ENCODE assay signal across 23 mouse cellular contexts in the genomic region with DNA sequence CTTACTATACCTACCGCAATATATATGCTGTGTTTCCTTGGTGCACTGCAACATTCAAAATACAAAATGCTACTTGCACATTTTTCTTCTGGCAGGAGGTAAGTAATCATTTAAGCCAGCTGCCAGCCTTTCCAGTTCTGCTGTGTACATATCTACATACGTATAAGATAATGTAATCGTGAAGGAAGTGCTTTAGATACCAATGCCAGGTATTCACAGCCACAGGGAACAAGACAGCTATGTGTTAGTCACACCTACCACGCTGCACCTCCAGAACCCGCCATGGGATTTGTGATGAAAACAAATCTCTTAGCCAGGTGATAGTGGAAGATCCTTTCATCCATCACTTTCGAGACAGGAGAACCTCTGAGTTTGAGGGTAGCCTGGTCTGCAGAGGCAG. TPM values are rescaled to one million over a fixed set of nuclear protein-coding genes. Genes with fewer than 3 reads are reported as not detected.
DNase-seq lines count a peak whose midpoint lies in the region; ATAC-seq and TF ChIP-seq lines count a peak whose summit lies in the region.
"Had no signal": no experiment of that assay in that cellular context is flagged by ENCODE, and none has a peak within 500 bp of the region (broad histone marks: within the 10 kb centered on the region; RNA-seq: fewer than 3 reads in every experiment).

No protein-coding gene starts in this region.

- H3K4me1 ChIP-seq in heart, embryonic 12.5 days (replicated peaks) = peaks cover 31% of the 10 kb centered on the region
- no peaks in the 10 kb centered on the region for H3K4me1 ChIP-seq in lung, postnatal 0 days (ENCODE audit: insufficient read depth, low read depth, low read length)
- H3K4me1 ChIP-seq in stomach, embryonic 16.5 days (ENCODE audit: control insufficient read depth, insufficient read depth, low read length) = peaks cover 11% of the 10 kb centered on the region
- H3K4me1 ChIP-seq: embryonic facial prominence, embryonic 13.5 days; forebrain, embryonic 12.5 days; hindbrain, embryonic 12.5 days had no signal

- no peak overlapping the region for H3K9ac ChIP-seq in heart, embryonic 12.5 days
- H3K9ac ChIP-seq in lung, postnatal 0 days (replicated peaks; ENCODE audit: low read depth) = no peak overlapping the region
- no peak overlapping the region for H3K9ac ChIP-seq in stomach, embryonic 16.5 days (ENCODE audit: low read length)
- H3K9ac ChIP-seq: embryonic facial prominence, embryonic 13.5 days; forebrain, embryonic 12.5 days; hindbrain, embryonic 12.5 days had no signal

- no peak overlapping the region for H3K4me3 ChIP-seq in heart, embryonic 12.5 days
- H3K4me3 ChIP-seq in lung, postnatal 0 days (ENCODE audit: low read depth, low read length) = no peak overlapping the region
- H3K4me3 ChIP-seq in stomach, embryonic 16.5 days (replicated peaks; ENCODE audit: low read length) = no peak overlapping the region
- H3K4me3 ChIP-seq: embryonic facial prominence, embryonic 13.5 days; forebrain, embryonic 12.5 days; gastrocnemius, adult 2 months; heart, embryonic 10.5 days; hindbrain, embryonic 12.5 days had no signal

- no peak for DNase-seq in heart, postnatal 10 days
- DNase-seq in lung, postnatal 0 days (ENCODE audit: low spot score) = peak; percentile 21
- no peak for DNase-seq in lung, postnatal 14 days
- DNase-seq in layer of hippocampus, adult 8-10 months (ENCODE audit: low spot score in 2 of 2) = no peak
- DNase-seq in thymus, postnatal 0 days (ENCODE audit: low spot score) = no peak
- DNase-seq: adrenal gland, postnatal 14 days; cerebellum, adult 18-20 months; cerebellum, adult 9-11 months; cerebellum, postnatal 36 days; gastrocnemius, adult 2 months; gastrocnemius, postnatal 25 days; heart, postnatal 4 days had no signal

- no peak overlapping the region for H3K27ac ChIP-seq in heart, embryonic 12.5 days (ENCODE audit: poor library complexity, severe bottlenecking)
- H3K27ac ChIP-seq in lung, postnatal 0 days (ENCODE audit: low read length) = no peak overlapping the region
- peak overlapping the region; percentile 54 for H3K27ac ChIP-seq in stomach, embryonic 16.5 days (ENCODE audit: low read length)
- H3K27ac ChIP-seq: embryonic facial prominence, embryonic 13.5 days; forebrain, embryonic 12.5 days; gastrocnemius, adult 2 months; heart, embryonic 10.5 days; hindbrain, embryonic 12.5 days had no signal

- no peaks in the 10 kb centered on the region for H3K9me3 ChIP-seq in heart, embryonic 12.5 days (replicated peaks)
- no peaks in the 10 kb centered on the region for H3K9me3 ChIP-seq in lung, postnatal 0 days (ENCODE audit: low read length)
- H3K9me3 ChIP-seq in stomach, embryonic 16.5 days (replicated peaks; ENCODE audit: control insufficient read depth, low read length) = 0 out of 2 replicates have a peak, but pooled peaks cover 4% of the 10 kb centered on the region
- H3K9me3 ChIP-seq: embryonic facial prominence, embryonic 13.5 days; forebrain, embryonic 12.5 days; heart, embryonic 10.5 days; hindbrain, embryonic 12.5 days had no signal

- intact Hi-C loops in heart, postnatal 10 days (cut with DNase I) = no loop called here

- H3K4me2 ChIP-seq in heart, embryonic 12.5 days = 0 out of 2 replicates have a peak overlapping the region, but pooled peaks have one; percentile 11
- no peak overlapping the region for H3K4me2 ChIP-seq in lung, postnatal 0 days (replicated peaks; ENCODE audit: low read depth, low read length)
- no peak overlapping the region for H3K4me2 ChIP-seq in stomach, embryonic 16.5 days (ENCODE audit: low read depth, low read length)
- H3K4me2 ChIP-seq: embryonic facial prominence, embryonic 13.5 days; forebrain, embryonic 12.5 days; hindbrain, embryonic 12.5 days had no signal

- no peak for ATAC-seq in heart, embryonic 12.5 days (ENCODE audit: insufficient number of reproducible peaks, low FRiP score)
- ATAC-seq in lung, postnatal 0 days = peak; percentile 62
- peak; percentile 92 for ATAC-seq in stomach, embryonic 16.5 days (ENCODE audit: insufficient read depth, low FRiP score)
- ATAC-seq: activated CD4-positive, CD25-positive, alpha-beta regulatory T cell, adult 4 months; forebrain, embryonic 16.5 days; hindbrain, embryonic 16.5 days; Patski had no signal

- TF ChIP-seq EP300 in lung, postnatal 0 days (IDR thresholded peaks at IDR 0.05) = no peak

- no peaks in the 10 kb centered on the region for H3K36me3 ChIP-seq in heart, embryonic 12.5 days
- no peaks in the 10 kb centered on the region for H3K36me3 ChIP-seq in lung, postnatal 0 days (ENCODE audit: insufficient read depth, low read length)
- H3K36me3 ChIP-seq in stomach, embryonic 16.5 days (ENCODE audit: control insufficient read depth, insufficient read depth, low read length) = no peaks in the 10 kb centered on the region
- H3K36me3 ChIP-seq: embryonic facial prominence, embryonic 13.5 days; forebrain, embryonic 12.5 days; heart, embryonic 10.5 days; hindbrain, embryonic 12.5 days had no signal

- no peak for TF ChIP-seq CTCF in lung, postnatal 0 days (IDR thresholded peaks at IDR 0.05)

- H3K27me3 ChIP-seq in heart, embryonic 12.5 days (replicated peaks) = no peaks in the 10 kb centered on the region
- no peaks in the 10 kb centered on the region for H3K27me3 ChIP-seq in lung, postnatal 0 days (replicated peaks; ENCODE audit: insufficient read depth, low read length)
- no peaks in the 10 kb centered on the region for H3K27me3 ChIP-seq in stomach, embryonic 16.5 days (ENCODE audit: control insufficient read depth, insufficient read depth, low read length)
- H3K27me3 ChIP-seq: CH12.LX; embryonic facial prominence, embryonic 13.5 days; forebrain, embryonic 12.5 days; hindbrain, embryonic 12.5 days; Patski had no signal

- WGBS in heart, embryonic 12.5 days = 22% methylated on average over 6 of the region's 6 CpGs
- WGBS in lung, postnatal 0 days = 48% methylated on average over 6 of the region's 6 CpGs
- WGBS in stomach, embryonic 16.5 days = 55% methylated on average over 6 of the region's 6 CpGs

RNA-seq across cellular contexts. Expression of a gene that starts 13.7 kb away (rescaled TPM):
- polyA plus RNA-seq in heart, embryonic 12.5 days (2016; fragmentation: Nextera tagmentation; extraction: Ambion mirVana) = 11.6 and 14.4 TPM in 2 replicates
- 10 to 100 TPM in 1 of 2 experiments, 1 to 10 TPM in 1; 9.6 to 12.9 TPM for total RNA-seq in heart, postnatal 10 days (2021)
- polyA plus RNA-seq in lung, postnatal 0 days (2015; fragmentation: Nextera tagmentation; extraction: Ambion mirVana) = 22.1 and 25.7 TPM in 2 replicates
- polyA plus RNA-seq in stomach, embryonic 16.5 days (2015; fragmentation: Nextera tagmentation; extraction: Ambion mirVana) = 19.1 and 23.3 TPM in 2 replicates
- total RNA-seq in layer of hippocampus, adult 8-10 months (2022) = 10 to 100 TPM; 58.4 to 79.2 (median 75.5) TPM
- 7.9 and 14.6 TPM in 2 replicates for polyA plus RNA-seq in thymus, postnatal 0 days (2015; fragmentation: Nextera tagmentation; extraction: Ambion mirVana)
- total RNA-seq: CH12.LX had no signal
- polyA plus RNA-seq: activated CD4-positive, CD25-positive, alpha-beta regulatory T cell, adult 4 months had no signal
